Mouse (Mus musculus) stomach, postnatal 0 days (tissue): ENCODE measurements around the gene Arf6.

ENCODE experiments used
- CTCF ChIP-seq: IDR thresholded peaks from 2 replicates; pipeline ENCODE4 v1.5.1; 2016; ENCODE audit warnings: antibody characterized with exemption, low read depth, mild to moderate bottlenecking, moderate library complexity
- EP300 ChIP-seq: optimal IDR thresholded peaks from 2 replicates; pipeline ENCODE3; 2016; ENCODE audit warnings: antibody characterized with exemption

GRCm38 (mm10) chr12:69332147-69332546 lies 39.8 kb upstream of the Arf6 start:
- no peak for TF ChIP-seq CTCF
- TF ChIP-seq EP300: no peak
